Mouse (Mus musculus) gastrocnemius, postnatal 25 days (tissue): Measurements from ENCODE around the gene Sntn. TPM values are rescaled to one million over a fixed set of nuclear protein-coding genes. Genes with fewer than 3 reads are reported as not detected.

Experiments used
- DNase-seq: peaks from one replicate; pipeline ENCODE4 v3.0.0; 2022
- long read RNA-seq, 2 experiments: library from polyadenylated mRNA; stranded (forward); transcript quantifications; one replicate each; pipeline ENCODE4 v2.0.0; 2021
- total RNA-seq, 2 experiments: library from RNA; stranded (reverse); gene quantifications; 1 replicate in 1 of 2; 2 replicates in 1 of 2; pipeline ENCODE4 v1.2.3; 2021

Gene Sntn
- total RNA-seq = not detected
- long read RNA-seq, experiment 1 = 0 reads
- long read RNA-seq, experiment 2 = 0 reads

- no peak for DNase-seq
These were observed at the start of gene Sntn for GRCm38 (mm10) chr14:13670576-13670975. Gene Sntn (plus strand): TSS chr14:13670876.

- no peak for DNase-seq
These were observed 20.8 kb upstream of the Sntn start for GRCm38 (mm10) chr14:13649865-13650264.

GRCm38 (mm10) chr14:13651039-13651438 is 19.6 kb upstream of the Sntn start:
- no peak for DNase-seq

- DNase-seq = no peak
These were observed 19.0 kb upstream of the Sntn start for GRCm38 (mm10) chr14:13651541-13652298.

GRCm38 (mm10) chr14:13686716-13687115 is 16.0 kb downstream of the Sntn start:
- no peak for DNase-seq

- no peak for DNase-seq
These were observed 19.8 kb downstream of the Sntn start for GRCm38 (mm10) chr14:13690426-13690825.

- no peak for DNase-seq
These were observed 61.6 kb downstream of the Sntn start for GRCm38 (mm10) chr14:13732263-13732662.

Other genes starting within 250 kb of the Sntn start
- gene Gm281, start 243.6 kb downstream of the Sntn start, total RNA-seq = not detected